Mouse (Mus musculus) adrenal gland, postnatal 25 days (tissue): ENCODE measurements around the gene Borcs8. TPM values are rescaled to one million over a fixed set of nuclear protein-coding genes. Genes with fewer than 3 reads are reported as not detected.

ENCODE experiments used
- DNase-seq: peaks from one replicate; pipeline ENCODE4 v3.0.0; 2021; ENCODE audit warnings: mixed read lengths
- long read RNA-seq: library from polyadenylated mRNA; stranded (forward); transcript quantifications from one replicate; pipeline ENCODE4 v2.0.0, GENCODE M21; 2021
- total RNA-seq: library from RNA; stranded (reverse); gene quantifications from 2 replicates; pipeline ENCODE4 v1.2.3, GENCODE M21; 2021

Borcs8 gene
- 70.3 and 71.8 TPM in 2 replicates for total RNA-seq
- long read RNA-seq, transcript Borcs8-201 (6 exons, 810 nt), result major isoform, 13 of 41 reads
- long read RNA-seq, transcript Borcs8-204 (4 exons, 756 nt), result minor isoform, 11 of 41 reads
- long read RNA-seq, partial matches to known transcripts, result 5 of 41 reads
- long read RNA-seq, other reads (novel, unspliced or antisense), result 10 of 41 reads

DNA sequence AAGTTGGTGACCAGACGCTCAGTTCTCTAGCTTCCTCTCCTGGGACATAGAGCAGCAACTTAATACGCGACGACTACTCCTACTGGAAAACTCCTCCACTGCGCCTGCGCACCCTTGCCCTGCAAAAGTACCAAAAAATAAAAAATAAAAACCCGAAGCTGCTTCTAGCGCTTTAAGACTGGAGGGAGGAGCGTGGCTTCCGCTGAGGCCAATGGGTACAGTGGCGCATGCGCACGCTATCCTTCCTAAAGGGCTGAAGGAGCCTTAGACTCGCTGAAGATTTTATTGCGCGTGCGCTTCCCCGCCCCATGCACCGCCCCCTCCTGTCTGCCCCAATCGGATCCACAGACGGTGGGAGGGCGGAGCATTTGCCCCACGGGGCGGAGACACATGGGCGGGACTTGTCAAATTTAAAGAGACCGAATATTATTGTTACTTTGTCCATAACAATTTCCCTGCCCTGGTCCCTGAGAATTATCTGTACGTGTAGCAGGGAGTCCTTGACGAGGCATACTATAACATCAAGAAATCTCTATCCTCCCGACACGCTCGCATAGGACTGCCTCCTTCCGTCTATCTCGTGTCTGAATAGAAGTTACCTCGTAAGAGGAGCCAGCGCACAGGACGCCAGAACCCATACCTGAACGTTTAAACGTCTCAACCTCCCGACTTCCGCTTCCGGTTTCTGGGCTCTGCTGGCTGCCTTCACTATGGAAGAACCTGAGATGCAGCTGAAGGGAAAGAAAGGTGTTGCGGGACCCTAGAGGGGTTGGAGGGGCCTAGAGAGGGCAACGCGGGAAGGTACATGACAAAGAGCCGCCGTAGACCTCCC is at the start of gene Borcs8, which contains the start of the genes Rfxank and Mef2b:
Borcs8 (plus strand) TSS at position 474 of the 832 bp plus-strand sequence.
Rfxank (minus strand) TSS at position 129 of the 832 bp plus-strand sequence.
Mef2b (plus strand) TSS at position 686 of the 832 bp plus-strand sequence.
- peak; percentile 99 for DNase-seq

DNA sequence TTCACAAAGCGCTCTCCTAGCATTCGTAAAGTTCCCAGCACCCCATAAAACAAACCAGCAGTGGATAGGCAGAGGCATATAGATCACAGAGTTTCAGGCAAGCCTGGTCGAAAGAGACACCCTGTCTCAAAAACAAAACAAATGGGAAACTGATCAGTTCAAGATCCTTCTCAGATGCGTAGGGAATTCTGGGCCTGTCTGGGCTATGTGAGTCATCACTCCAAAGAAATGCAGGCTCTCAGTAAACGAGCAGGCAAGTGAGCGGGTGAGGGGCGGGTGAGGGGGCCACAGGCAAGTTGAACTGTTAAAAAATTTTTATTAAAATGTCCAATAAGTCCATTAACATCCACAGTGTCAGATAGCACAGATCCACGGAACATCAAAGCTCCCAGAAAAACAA is 46.5 kb upstream of the Borcs8 start:
- no peak for DNase-seq

DNA sequence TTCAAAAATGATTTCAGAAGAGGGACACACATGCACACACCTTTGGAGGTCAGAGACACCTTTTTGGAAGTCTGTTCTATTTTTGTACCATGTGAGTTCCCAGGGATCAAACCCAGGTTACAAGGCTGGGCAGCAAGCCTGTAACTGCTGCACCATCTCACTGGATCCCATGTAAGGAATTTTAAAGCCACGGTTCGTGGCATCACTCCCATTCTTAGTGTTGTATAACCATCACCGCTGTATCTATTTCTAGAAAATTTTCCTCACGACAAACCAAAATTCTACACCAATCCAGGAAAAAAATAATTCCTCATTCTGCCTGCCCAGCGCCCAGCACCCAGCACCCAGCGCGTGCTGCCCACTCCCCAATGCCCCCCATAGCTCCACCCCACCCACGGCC is 40.0 kb upstream of the Borcs8 start:
- DNase-seq, result no peak

DNA sequence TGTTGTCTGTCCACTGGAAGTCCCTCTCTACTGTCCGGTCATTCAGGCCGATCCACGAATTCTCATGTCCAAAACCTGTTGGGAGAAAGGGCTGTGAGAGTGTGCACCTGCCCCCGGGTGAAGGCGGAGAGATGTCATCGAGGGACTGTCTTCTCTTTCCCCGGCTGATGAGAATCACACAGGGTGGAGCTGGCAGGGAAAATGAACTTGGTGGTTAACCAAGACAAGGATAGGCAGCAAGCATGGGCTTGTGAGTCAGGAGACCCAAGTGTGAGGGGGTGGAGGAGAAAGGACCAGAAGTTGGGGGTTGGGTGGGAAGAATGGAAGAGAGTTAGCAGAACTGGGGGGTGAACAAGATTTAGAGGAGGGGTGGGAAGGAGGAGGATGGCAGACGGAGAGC is 39.1 kb upstream of the Borcs8 start:
- no peak for DNase-seq

DNA sequence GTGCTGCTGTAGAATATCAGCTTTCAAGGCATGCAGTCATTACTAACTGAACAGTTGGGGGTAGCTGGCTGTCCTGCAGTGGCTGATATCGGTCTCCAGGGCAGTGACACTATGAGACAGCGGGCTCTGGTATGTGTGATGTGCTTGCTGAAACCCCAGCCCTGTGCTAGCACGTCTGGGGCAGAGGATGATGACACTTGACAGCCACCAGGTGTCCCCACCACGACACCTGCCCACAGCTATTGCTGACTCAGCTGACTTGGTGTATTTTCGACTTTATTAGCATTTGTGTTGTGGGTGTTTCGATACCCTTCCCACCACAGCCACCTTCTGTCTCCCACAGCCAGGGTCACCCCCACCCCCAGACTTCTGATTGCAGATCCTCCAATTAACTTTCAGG is 34.8 kb upstream of the Borcs8 start:
- DNase-seq, result peak; percentile 43

- no peak for DNase-seq
These were observed 34.4 kb upstream of the Borcs8 start for GRCm38 (mm10) chr8:70104922-70105321.

GRCm38 (mm10) chr8:70110451-70110850 is 28.8 kb upstream of the Borcs8 start:
- DNase-seq, result no peak

DNA sequence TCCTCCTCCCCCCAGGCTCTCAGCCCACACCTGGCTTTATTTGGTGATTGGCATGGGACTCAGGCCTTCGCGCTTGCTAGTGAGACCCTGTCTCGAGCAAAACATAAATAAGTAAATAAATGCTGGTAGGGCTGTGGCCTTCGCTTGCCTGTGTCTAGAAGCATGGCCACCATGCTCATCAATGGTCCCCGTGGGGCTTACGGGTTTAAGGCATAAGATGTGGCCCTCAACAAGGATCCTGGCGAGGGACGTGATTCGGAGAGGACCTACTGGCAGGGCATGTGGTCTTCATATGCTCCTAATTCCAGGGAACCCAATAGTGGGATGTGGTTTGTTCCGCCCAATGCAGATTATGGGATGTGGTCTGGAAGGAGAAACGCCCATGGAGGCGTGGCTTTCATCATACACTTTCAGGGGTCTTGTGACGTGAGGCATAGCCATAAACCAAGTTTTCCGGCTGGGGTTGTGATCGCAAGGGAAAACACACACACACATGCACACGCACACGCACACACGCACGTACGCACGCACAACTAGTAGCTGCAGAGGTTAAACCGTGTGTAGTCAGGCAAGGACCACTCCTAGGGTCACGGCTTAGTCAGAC is 28.0 kb upstream of the Borcs8 start:
- no peak for DNase-seq

- no peak for DNase-seq
These were observed 26.8 kb upstream of the Borcs8 start for GRCm38 (mm10) chr8:70112401-70113016.

GRCm38 (mm10) chr8:70114488-70114887 is 24.8 kb upstream of the Borcs8 start:
- DNase-seq, result no peak

DNA sequence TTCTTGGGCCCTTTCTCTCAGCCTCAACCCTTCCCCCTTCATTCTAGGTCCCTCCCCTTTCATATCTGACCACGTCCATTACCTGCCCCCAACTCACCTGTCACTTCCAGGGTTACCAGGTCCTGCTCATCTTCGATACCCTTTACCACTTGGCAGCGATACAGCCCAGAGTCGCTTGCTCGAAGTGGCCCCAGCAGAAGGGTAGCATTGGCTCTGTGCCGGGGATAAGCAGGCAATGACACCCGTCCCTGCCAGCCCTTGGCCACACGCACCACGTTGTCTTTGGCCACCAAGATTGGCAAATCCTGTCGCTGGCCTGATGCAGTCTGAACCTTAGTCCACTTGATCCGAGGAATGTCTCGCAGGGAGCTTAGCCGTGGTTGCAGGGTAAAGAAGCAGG is 24.4 kb upstream of the Borcs8 start:
- no peak for DNase-seq

GRCm38 (mm10) chr8:70117611-70118010 is 21.7 kb upstream of the Borcs8 start:
- DNase-seq, result peak; percentile 53

DNA sequence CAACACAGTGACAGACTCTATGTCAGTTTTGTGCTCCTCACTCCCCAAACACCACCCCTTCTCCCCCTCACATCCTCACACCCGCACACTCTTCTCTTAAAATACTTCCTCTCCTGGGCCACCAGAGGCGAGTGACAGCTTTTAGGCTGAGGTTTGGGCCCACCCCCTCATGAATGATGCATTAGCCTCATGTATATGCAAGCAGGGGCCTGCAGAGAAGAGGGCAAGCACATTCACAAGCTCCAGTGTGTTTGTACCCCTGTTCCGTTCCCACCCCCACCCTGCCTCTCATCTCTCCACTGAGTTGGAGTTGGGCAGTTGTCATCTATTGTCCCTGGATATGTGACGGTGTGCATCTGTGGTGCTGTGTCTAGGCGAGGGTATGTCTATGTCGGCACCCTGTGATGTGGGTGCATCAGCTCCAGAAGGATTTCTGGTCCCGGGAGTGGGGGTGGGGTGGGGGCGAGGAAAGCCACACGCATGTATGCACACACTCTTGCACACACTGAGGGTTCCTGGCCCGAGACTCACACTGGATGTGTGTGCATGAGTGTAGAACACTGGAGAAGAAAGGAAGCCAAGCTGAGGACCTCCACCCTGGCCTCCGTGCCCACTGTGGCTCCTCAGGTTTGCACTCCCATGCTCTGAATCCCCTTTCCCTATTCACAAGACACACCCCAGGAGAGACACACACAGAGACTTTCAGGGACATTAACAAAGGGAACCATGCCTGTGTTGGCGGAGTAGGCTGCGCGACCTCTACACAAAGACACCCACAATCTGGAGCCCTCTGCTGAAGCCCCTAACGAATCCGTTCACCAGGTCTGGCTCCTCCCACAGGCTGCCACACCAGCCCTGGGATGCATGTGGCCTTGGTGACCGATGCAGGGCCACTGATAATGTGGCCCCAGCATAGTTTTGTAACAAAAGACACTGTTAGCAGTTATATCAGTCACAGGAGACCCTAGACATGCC is 20.3 kb upstream of the Borcs8 start:
- DNase-seq, result no peak

DNA sequence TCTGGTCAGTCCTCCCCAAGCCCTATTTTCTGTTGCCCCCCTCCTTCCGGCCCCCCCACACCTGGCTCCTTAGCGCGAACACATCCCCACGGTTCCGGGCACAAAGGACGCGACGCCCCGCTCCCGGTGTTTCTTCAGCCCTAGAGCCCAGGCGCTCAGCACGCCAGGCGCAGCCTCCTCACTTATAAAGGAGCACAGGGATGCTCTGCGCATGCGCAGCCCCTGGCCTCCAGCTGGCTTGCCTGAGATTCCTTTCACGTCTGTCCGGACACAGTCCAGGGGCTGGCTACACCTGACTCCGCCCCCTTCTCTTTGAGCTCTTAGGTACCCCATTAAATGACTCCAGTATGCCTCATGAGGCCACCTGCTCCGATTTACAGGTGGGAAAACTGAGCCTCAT is 18.6 kb upstream of the Borcs8 start, which contains the start of gene Ncan:
Ncan (minus strand) TSS at position 207 of the 400 bp plus-strand sequence.
- DNase-seq, result peak; percentile 69

DNA sequence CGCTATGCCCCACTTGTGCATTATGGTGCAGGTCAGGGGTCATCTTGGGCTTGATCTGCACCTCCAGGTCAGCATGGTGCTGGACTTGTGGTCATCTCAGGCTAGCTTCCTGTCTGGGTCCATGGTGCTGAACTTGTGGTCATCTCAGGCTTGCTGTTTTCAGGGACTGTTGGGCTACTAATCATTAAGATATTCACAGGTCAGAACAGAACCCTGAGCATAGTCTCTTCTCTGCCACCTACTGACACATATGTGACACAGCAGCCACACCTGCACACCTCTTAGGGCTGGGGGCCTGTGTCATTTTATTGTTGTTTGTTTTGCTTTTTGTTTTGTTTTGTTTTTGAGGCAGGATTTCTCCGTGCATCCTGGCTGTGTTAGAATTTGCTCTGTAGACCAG is 16.4 kb upstream of the Borcs8 start:
- no peak for DNase-seq

GRCm38 (mm10) chr8:70124992-70125391 is 14.3 kb upstream of the Borcs8 start:
- DNase-seq, result no peak

DNA sequence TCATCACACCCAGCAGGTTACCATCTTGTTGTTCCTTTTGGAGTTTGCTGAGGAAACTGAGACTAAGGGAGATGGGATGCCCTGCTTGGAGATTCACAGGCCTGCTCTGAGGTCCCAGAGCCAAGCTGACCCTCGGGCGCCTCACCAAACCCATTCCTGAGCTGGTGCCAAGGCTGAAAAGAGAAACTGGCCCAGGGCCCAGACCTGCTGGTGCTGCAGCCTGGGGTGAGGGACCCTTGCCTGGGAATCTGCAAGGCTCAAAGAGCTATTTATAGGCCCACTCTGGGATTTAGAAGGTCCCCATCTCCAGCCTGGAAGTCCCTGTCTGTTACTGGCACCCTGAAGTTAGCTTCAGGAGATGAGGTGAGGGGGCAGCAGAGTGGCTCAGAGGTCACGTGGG is 10.9 kb upstream of the Borcs8 start:
- peak; percentile 66 for DNase-seq

GRCm38 (mm10) chr8:70129309-70129952 is 9.9 kb upstream of the Borcs8 start:
- DNase-seq, result peak; percentile 50

GRCm38 (mm10) chr8:70130066-70130465 is 9.2 kb upstream of the Borcs8 start:
- no peak for DNase-seq

GRCm38 (mm10) chr8:70131166-70131883 is 8.0 kb upstream of the Borcs8 start, which contains the start of gene Nr2c2ap:
Gene Nr2c2ap, plus strand, starts transcription at chr8:70131333.
- peak; percentile 87 for DNase-seq
